Mouse (Mus musculus) kidney, adult 2 months (tissue): ENCODE results near the gene Copa. TPM values are rescaled to one million over a fixed set of nuclear protein-coding genes. Genes with fewer than 3 reads are reported as not detected.

Experiments
- DNase-seq: peaks from one replicate; pipeline ENCODE4 v3.0.0; 2021
- H3K27ac ChIP-seq: fragments of 200-500 bp; 2 replicates; pipeline ENCODE4 v1.5.1; 2012; ENCODE audit warnings: low read depth, low read length, control low read depth, inconsistent platforms; ENCODE audit not compliant: insufficient read depth
- H3K27me3 ChIP-seq: fragments of 200-500 bp; replicated peaks from 2 replicates; pipeline ENCODE4 v1.6.1; 2012; ENCODE audit warnings: mild to moderate bottlenecking, moderate library complexity, low read length, inconsistent platforms; ENCODE audit not compliant: control insufficient read depth, insufficient read depth
- H3K36me3 ChIP-seq: fragments of 200-500 bp; 2 replicates; pipeline ENCODE4 v1.6.1; 2012; ENCODE audit warnings: mild to moderate bottlenecking, moderate library complexity, low read length, inconsistent platforms; ENCODE audit not compliant: control insufficient read depth, insufficient read depth
- H3K4me1 ChIP-seq: fragments of 200-500 bp; 2 replicates; pipeline ENCODE4 v1.6.1; 2011; ENCODE audit warnings: low read length; ENCODE audit not compliant: control insufficient read depth, insufficient read depth
- H3K4me3 ChIP-seq: fragments of 200-500 bp; 2 replicates; pipeline ENCODE4 v1.5.1; 2011; ENCODE audit warnings: mild to moderate bottlenecking, low read depth, low read length, control low read depth; ENCODE audit not compliant: insufficient read depth
- CTCF ChIP-seq: fragments of 200-500 bp; conservative IDR thresholded peaks from 2 replicates; pipeline ENCODE4 v1.5.1; 2011; ENCODE audit warnings: low read depth, mild to moderate bottlenecking, control low read depth, low read length, moderate library complexity, mixed read lengths; ENCODE audit not compliant: insufficient read depth, insufficient read length
- POLR2A ChIP-seq: fragments of 200-500 bp; IDR thresholded peaks from one replicate; pipeline ENCODE4 v1.6.1; 2011; ENCODE audit warnings: low read depth, low read length, control low read depth
- WGBS: fragments of 180-500 bp; shearing (Covaris S2); methylation state at CpG from one replicate; pipeline ENCODE4 v1.1.7; 2018; 5-methylcytosine and 5-hydroxymethylcytosine counted together
- polyA plus RNA-seq: library from polyadenylated mRNA; depleted of rRNA; stranded (reverse); fragments of >200 nt; gene quantifications from 2 replicates; pipeline ENCODE4 v1.2.3, GENCODE M21; 2012; rRNA removed

Gene Copa
- polyA plus RNA-seq, 1 experiment = 74.9 TPM

GRCm38 (mm10) chr1:172159970-172160369, 77.6 kb downstream of the Copa start:
- H3K27me3 ChIP-seq = no peaks in the 10 kb centered on the region
- H3K36me3 ChIP-seq = peaks cover 4% of the 10 kb centered on the region; the same call in 1 of the 2 replicates
- H3K4me1 ChIP-seq = peaks cover 18% of the 10 kb centered on the region
- 27% methylated on average over 4 of the region's 4 CpGs for WGBS
- H3K27ac ChIP-seq = peak overlapping the region; percentile 80; the same call in 1 of the 2 replicates
- TF ChIP-seq POLR2A (no peak), CTCF (no peak)
- no peak overlapping the region for H3K4me3 ChIP-seq
- no peak for DNase-seq

GRCm38 (mm10) chr1:172160508-172160907, 78.2 kb downstream of the Copa start:
- H3K4me3 ChIP-seq = no peak overlapping the region
- TF ChIP-seq CTCF (no peak), POLR2A (no peak)
- H3K36me3 ChIP-seq = peaks cover 5% of the 10 kb centered on the region
- no peaks in the 10 kb centered on the region for H3K27me3 ChIP-seq
- H3K27ac ChIP-seq = peak overlapping the region; percentile 78
- DNase-seq = peak; percentile 55
- H3K4me1 ChIP-seq = peaks cover 22% of the 10 kb centered on the region

- Histone ChIP-seq H3K4me3 (no peak overlapping the region), H3K27ac (peak overlapping the region; percentile 75), H3K27me3 (no peaks in the 10 kb centered on the region), H3K4me1 (peaks cover 27% of the 10 kb centered on the region), H3K36me3 (peaks cover 13% of the 10 kb centered on the region)
- 68% methylated on average over 1 of the region's 1 CpGs for WGBS
- TF ChIP-seq CTCF = no peak
- TF ChIP-seq POLR2A = no peak
- DNase-seq = peak; percentile 64
These were observed 79.7 kb downstream of the Copa start for GRCm38 (mm10) chr1:172162009-172162408.

- peak; percentile 79 for DNase-seq
- peak overlapping the region; percentile 91 for H3K27ac ChIP-seq
- H3K36me3 ChIP-seq = peaks cover 20% of the 10 kb centered on the region
- H3K27me3 ChIP-seq = no peaks in the 10 kb centered on the region
- no peak for TF ChIP-seq POLR2A
- TF ChIP-seq CTCF = no peak
- peaks cover 31% of the 10 kb centered on the region for H3K4me1 ChIP-seq
- H3K4me3 ChIP-seq = no peak overlapping the region
- WGBS = 41% methylated on average over 6 of the region's 6 CpGs
These were observed 80.6 kb downstream of the Copa start for GRCm38 (mm10) chr1:172162959-172163358.

GRCm38 (mm10) chr1:172167911-172168310, 85.6 kb downstream of the Copa start:
- Histone ChIP-seq H3K36me3 (peaks cover 24% of the 10 kb centered on the region), H3K4me3 (no peak overlapping the region), H3K27me3 (no peaks in the 10 kb centered on the region), H3K27ac (peak overlapping the region; percentile 100), H3K4me1 (peaks cover 36% of the 10 kb centered on the region)
- peak; percentile 91 for DNase-seq
- 38% methylated on average over 5 of the region's 5 CpGs for WGBS
- TF ChIP-seq CTCF (no peak), POLR2A (no peak)

DNA sequence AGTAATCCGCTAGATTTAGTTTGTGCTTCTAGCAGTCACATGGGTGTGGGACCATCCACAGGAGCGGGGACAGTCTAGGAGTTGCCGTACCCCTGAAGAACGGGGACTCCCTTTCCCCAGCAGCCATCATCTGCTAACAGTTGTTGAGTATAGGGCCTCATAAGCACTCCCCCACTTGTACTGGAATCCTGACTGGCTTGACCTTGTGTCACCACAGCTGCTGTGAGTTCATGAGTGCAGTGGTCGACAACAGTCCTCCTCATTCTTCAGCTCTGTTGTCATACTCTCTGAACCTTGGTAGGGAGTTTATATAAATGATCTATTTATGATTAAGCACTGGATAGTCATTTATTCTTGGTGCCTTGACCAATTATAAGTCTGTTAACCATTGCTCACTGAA, 87.5 kb downstream of the Copa start:
- Histone ChIP-seq H3K4me1 (peaks cover 29% of the 10 kb centered on the region), H3K27ac (peak overlapping the region; percentile 56), H3K4me3 (no peak overlapping the region), H3K27me3 (no peaks in the 10 kb centered on the region), H3K36me3 (peaks cover 28% of the 10 kb centered on the region)
- 70% methylated on average over 5 of the region's 5 CpGs for WGBS
- TF ChIP-seq POLR2A (no peak), CTCF (no peak)
- DNase-seq = peak; percentile 24

Other genes starting within 250 kb of the Copa start
- 0.30 and 0.92 TPM in 2 replicates for gene Cd84, start 242.8 kb upstream of the Copa start, polyA plus RNA-seq
- gene Gm10521, start 186.9 kb upstream of the Copa start, polyA plus RNA-seq = 0.05 and 0.11 TPM in 2 replicates
- 0.10 and 1.4 TPM in 2 replicates for gene Slamf6, start 165.0 kb upstream of the Copa start, polyA plus RNA-seq
- gene Vangl2, start 54.1 kb upstream of the Copa start, polyA plus RNA-seq = 2.9 and 3.3 TPM in 2 replicates
- gene Nhlh1, start 25.0 kb upstream of the Copa start, polyA plus RNA-seq = not detected in 2 replicates
- gene Ncstn, start 266 bp downstream of the Copa start, polyA plus RNA-seq = 94.0 and 98.3 TPM in 2 replicates
- 110 and 125 TPM in 2 replicates for gene Pex19, start 44.2 kb downstream of the Copa start, polyA plus RNA-seq
- 93.4 and 95.1 TPM in 2 replicates for gene Dcaf8, start 65.6 kb downstream of the Copa start, polyA plus RNA-seq
- gene Pea15a, start 124.3 kb downstream of the Copa start, polyA plus RNA-seq = 52.1 and 58.7 TPM in 2 replicates
- 0.29 and 27.1 TPM in 2 replicates for gene Casq1, start 137.3 kb downstream of the Copa start, polyA plus RNA-seq
- gene Atp1a4, start 175.9 kb downstream of the Copa start, polyA plus RNA-seq = 0.09 and 0.11 TPM in 2 replicates
- 54.3 and 57.7 TPM in 2 replicates for gene Igsf8, start 179.1 kb downstream of the Copa start, polyA plus RNA-seq
- gene Atp1a2, start 215.5 kb downstream of the Copa start, polyA plus RNA-seq = 21.5 and 36.4 TPM in 2 replicates
- gene Kcnj9, start 246.8 kb downstream of the Copa start, polyA plus RNA-seq = 0.06 and 0.11 TPM in 2 replicates